Mouse (Mus musculus): Measurements from ENCODE around the gene Zmynd8. TPM values are rescaled to one million over a fixed set of nuclear protein-coding genes. Genes with fewer than 3 reads are reported as not detected.

Zmynd8 gene
- polyA plus RNA-seq, 1 experiment from 2014 or later = 60.0 TPM

GRCm38 (mm10) chr2:165883846-165884576 is 14.8 kb downstream of the Zmynd8 start:
- peak overlapping the region; percentile 98 for H3K27ac ChIP-seq
- no peak for DNase-seq (ENCODE audit: low spot score)
- H3K4me3 ChIP-seq = peak overlapping the region; percentile 51
- H3K27me3 ChIP-seq (ENCODE audit: insufficient read depth, poor library complexity, severe bottlenecking) = no peaks in the 10 kb centered on the region
- 26% methylated on average over 11 of the region's 11 CpGs for WGBS
- 0 out of 2 replicates have a peak, but pooled peaks cover 2% of the 10 kb centered on the region for H3K36me3 ChIP-seq
- H3K4me1 ChIP-seq (replicated peaks) = peaks cover 100% of the 10 kb centered on the region
- no peaks in the 10 kb centered on the region for H3K9me3 ChIP-seq

- Histone ChIP-seq H3K27ac (peak overlapping the region; percentile 98), H3K36me3 (0 out of 2 replicates have a peak, but pooled peaks cover 2% of the 10 kb centered on the region), H3K27me3 (ENCODE audit: insufficient read depth, poor library complexity, severe bottlenecking) (no peaks in the 10 kb centered on the region), H3K4me3 (peak overlapping the region; percentile 51), H3K4me1 (replicated peaks) (peaks cover 100% of the 10 kb centered on the region), H3K9me3 (no peaks in the 10 kb centered on the region)
- no peak for DNase-seq (ENCODE audit: low spot score)
- 35% methylated on average over 6 of the region's 6 CpGs for WGBS
Measured at GRCm38 (mm10) chr2:165883006-165883405, 15.8 kb downstream of the Zmynd8 start.

DNA sequence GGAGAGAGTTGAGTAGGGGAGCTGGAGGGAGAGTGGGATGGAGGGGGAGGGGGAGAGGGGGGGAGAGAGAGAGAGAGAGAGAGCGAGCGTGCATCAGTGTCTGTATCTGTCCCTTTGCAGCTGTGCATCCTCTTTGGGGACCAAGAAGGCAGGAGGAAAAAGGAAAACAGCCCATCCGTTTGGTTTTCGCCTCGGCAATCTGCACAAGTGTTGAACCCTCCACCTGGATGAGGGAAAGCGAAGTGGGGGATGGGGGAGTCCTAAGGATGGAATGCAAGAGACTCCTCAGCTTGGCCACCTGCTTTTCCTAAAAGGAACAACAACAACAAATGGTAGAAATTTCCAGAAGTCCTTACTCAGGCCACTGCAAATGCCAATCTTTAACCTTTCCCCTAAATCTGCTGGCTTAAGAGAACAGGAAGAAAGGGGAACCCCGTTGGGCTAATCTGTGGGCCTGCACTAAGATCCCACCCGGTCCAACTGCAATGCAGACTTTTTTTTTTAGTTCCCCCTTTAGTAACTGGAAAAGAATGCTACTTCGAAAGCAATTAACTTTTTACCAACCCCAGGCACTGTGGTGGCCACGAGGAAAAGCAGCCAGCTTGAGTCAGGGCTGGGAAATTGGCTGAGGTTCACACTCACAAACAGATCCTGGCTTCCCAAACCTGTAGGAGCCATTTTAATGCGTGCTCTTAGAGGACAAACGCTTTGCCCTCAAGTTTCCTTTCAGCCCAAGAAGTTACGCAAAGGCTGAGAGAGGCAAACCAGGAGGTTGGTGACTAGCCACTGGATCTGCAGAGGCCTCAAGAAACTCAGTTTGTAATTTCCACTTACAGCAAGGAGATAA is 17.0 kb downstream of the Zmynd8 start:
- H3K4me3 ChIP-seq = peak overlapping the region; percentile 51
- 15% methylated on average over 12 of the region's 13 CpGs for WGBS
- no peaks in the 10 kb centered on the region for H3K9me3 ChIP-seq

GRCm38 (mm10) chr2:165881220-165881584 is 17.6 kb downstream of the Zmynd8 start:
- 0% methylated on average over 3 of the region's 3 CpGs for WGBS
- Histone ChIP-seq H3K27ac (peak overlapping the region; percentile 98), H3K4me1 (replicated peaks) (peaks cover 100% of the 10 kb centered on the region), H3K27me3 (ENCODE audit: insufficient read depth, poor library complexity, severe bottlenecking) (no peaks in the 10 kb centered on the region), H3K9me3 (no peaks in the 10 kb centered on the region), H3K4me3 (peak overlapping the region; percentile 51), H3K36me3 (peaks cover 8% of the 10 kb centered on the region; the same call in 1 of the 2 replicates)
- no peak for DNase-seq (ENCODE audit: low spot score)

More for the DNA sequence above, 17.0 kb downstream of the Zmynd8 start:
- 0 out of 2 replicates have a peak, but pooled peaks cover 2% of the 10 kb centered on the region for H3K36me3 ChIP-seq
- H3K27ac ChIP-seq = peak overlapping the region; percentile 98
- DNase-seq (ENCODE audit: low spot score) = peak; percentile 56
- H3K27me3 ChIP-seq (ENCODE audit: insufficient read depth, poor library complexity, severe bottlenecking) = no peaks in the 10 kb centered on the region
- H3K4me1 ChIP-seq (replicated peaks) = peaks cover 100% of the 10 kb centered on the region

DNA sequence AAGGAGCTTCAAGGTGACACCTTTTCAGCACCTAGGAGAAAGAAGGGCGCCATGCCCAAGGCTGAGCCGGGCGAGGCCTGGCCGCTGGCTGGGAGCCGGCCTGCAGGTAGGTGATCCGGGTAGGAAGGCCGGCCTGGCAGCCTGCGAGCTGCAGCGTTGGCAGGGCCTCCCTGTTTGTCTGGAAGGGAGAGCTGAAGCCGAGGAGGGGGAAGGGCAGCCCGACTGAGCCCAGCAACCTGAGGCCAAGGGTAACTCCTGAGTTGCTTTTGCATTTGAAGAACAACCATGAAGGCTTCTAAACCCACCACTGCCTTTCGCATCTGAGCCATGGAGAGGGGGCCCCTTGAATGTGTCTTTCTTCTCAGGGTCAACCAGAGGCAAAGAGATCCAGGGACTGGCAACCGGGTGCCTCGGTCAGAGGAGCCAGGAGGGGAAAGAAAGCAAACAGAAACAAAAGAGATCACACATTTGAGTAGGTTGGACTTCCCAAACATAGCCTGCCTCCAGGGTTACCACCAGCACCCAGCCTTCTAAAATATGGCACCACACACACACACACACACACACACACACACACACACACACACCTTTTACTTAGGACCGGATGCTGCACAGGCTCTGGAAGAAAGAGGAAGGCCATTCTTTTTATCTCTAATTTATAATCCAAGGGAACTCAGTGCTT is 18.2 kb downstream of the Zmynd8 start:
- peak overlapping the region; percentile 98 for H3K27ac ChIP-seq
- peak; percentile 71 for DNase-seq (ENCODE audit: low spot score)
- peak overlapping the region; percentile 51 for H3K4me3 ChIP-seq
- no peaks in the 10 kb centered on the region for H3K9me3 ChIP-seq
- H3K27me3 ChIP-seq (ENCODE audit: insufficient read depth, poor library complexity, severe bottlenecking) = no peaks in the 10 kb centered on the region
- peaks cover 8% of the 10 kb centered on the region; the same call in 1 of the 2 replicates for H3K36me3 ChIP-seq
- H3K4me1 ChIP-seq (replicated peaks) = peaks cover 100% of the 10 kb centered on the region
- 7% methylated on average over 15 of the region's 15 CpGs for WGBS

- H3K4me3 ChIP-seq = peak overlapping the region; percentile 51
- H3K4me1 ChIP-seq (replicated peaks) = peaks cover 100% of the 10 kb centered on the region
- H3K27ac ChIP-seq = peak overlapping the region; percentile 98
- H3K9me3 ChIP-seq = no peaks in the 10 kb centered on the region
- 9% methylated on average over 16 of the region's 16 CpGs for WGBS
- peaks cover 16% of the 10 kb centered on the region for H3K36me3 ChIP-seq
- no peak for DNase-seq (ENCODE audit: low spot score)
- no peaks in the 10 kb centered on the region for H3K27me3 ChIP-seq (ENCODE audit: insufficient read depth, poor library complexity, severe bottlenecking)
Measured at GRCm38 (mm10) chr2:165879403-165880178, 19.2 kb downstream of the Zmynd8 start.

DNA sequence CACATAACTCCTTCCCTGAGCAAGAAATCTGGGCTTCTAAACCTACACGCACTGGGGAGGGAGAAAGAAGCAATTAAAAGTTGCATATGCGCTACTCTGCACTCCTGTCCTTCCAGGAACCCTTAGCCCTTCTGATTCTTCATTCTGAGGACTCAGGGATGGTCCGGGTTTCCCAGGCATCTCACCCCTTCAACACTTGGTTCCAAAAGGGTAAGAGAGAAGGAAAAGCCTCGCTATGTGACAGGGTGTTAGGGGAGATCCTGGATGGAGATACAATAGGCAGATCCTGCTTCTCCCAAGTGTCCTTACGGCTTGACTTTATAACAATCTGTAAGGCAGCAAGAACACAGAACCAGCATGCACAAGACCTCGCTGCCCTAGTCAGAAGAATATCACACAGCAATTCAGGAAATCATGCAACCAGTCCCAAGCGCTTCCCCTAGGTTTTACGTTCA is 19.9 kb downstream of the Zmynd8 start:
- Histone ChIP-seq H3K4me1 (replicated peaks) (peaks cover 100% of the 10 kb centered on the region), H3K4me3 (peak overlapping the region; percentile 51), H3K9me3 (no peaks in the 10 kb centered on the region), H3K27ac (peak overlapping the region; percentile 98), H3K36me3 (peaks cover 23% of the 10 kb centered on the region), H3K27me3 (ENCODE audit: insufficient read depth, poor library complexity, severe bottlenecking) (no peaks in the 10 kb centered on the region)
- WGBS = 28% methylated on average over 8 of the region's 8 CpGs
- DNase-seq (ENCODE audit: low spot score) = no peak

DNA sequence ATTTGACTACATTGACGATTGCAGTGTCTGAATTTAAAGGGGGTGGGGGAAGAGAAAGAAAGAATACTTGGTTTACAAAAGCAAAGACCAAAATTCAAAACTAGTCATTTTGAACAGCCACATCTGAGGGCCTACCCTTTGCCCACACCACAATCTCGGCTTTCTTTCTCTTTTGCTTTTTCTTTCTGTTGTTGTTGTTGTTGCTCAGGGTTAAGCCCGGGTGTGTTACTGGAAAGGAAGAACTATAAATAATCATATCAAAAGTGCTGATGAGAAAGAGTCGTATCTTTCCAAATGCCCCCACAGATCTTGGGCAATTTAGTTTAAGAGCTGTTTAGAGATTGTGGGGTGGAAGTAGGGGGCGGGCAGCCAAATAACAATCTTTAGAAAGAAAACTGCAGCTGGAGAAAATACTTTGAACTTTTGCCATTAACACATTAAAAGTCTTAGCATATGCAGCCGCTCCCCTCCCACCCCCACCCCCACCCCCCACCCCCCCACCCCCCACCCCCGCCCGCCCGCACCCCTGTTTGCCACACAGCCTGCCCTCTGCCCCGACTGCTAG is 20.7 kb downstream of the Zmynd8 start:
- Histone ChIP-seq H3K9me3 (no peaks in the 10 kb centered on the region), H3K36me3 (peaks cover 31% of the 10 kb centered on the region), H3K27ac (peak overlapping the region; percentile 98), H3K4me1 (replicated peaks) (peaks cover 100% of the 10 kb centered on the region), H3K27me3 (ENCODE audit: insufficient read depth, poor library complexity, severe bottlenecking) (no peaks in the 10 kb centered on the region), H3K4me3 (peak overlapping the region; percentile 51; the same call in 1 of the 2 replicates)
- WGBS = 16% methylated on average over 10 of the region's 10 CpGs
- DNase-seq (ENCODE audit: low spot score) = no peak

- Histone ChIP-seq H3K4me3 (peak overlapping the region; percentile 5; the same call in 1 of the 2 replicates), H3K36me3 (peaks cover 39% of the 10 kb centered on the region), H3K4me1 (replicated peaks) (peaks cover 92% of the 10 kb centered on the region), H3K27ac (peak overlapping the region; percentile 98), H3K9me3 (no peaks in the 10 kb centered on the region), H3K27me3 (ENCODE audit: insufficient read depth, poor library complexity, severe bottlenecking) (no peaks in the 10 kb centered on the region)
- DNase-seq (ENCODE audit: low spot score) = no peak
- 72% methylated on average over 4 of the region's 4 CpGs for WGBS
Measured at GRCm38 (mm10) chr2:165877180-165877579, 21.6 kb downstream of the Zmynd8 start.

DNA sequence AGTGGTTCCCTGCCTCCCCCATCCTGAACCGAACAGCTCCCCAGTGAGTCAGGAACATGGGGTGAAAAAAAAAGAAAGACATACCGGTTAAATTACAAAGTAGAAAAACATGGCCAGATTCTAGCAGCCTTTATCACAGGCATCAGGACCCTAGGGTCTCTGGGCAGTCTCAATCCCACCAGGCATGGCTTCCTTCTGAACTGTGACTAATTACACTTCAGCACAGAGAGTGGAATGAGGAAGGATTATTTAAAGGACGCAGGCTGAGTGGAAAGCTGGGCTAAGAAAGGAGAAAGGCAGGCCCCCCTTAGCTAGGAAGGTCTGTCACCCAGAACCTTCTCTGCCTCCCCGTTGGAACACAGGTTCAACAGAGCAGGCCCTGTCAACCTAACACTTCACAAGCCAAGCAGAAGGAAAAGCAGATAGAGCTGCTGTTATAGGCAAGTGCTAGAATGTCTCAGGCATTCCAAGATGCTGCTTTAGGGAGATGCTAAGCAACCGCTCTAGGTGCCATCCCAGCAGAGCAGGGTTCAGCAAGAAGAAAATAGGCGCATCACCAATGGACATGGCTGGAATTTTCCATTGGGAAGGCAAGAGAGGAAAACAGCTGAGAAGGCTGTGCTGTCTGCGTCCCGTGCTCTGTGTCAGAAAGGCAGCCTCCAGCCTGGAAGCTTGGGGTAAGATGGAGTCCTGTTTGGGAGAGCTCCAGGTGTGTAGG is 22.5 kb downstream of the Zmynd8 start:
- no peaks in the 10 kb centered on the region for H3K27me3 ChIP-seq (ENCODE audit: insufficient read depth, poor library complexity, severe bottlenecking)
- no peak overlapping the region for H3K4me3 ChIP-seq
- peaks cover 47% of the 10 kb centered on the region for H3K36me3 ChIP-seq
- peaks cover 85% of the 10 kb centered on the region for H3K4me1 ChIP-seq (replicated peaks)
- no peaks in the 10 kb centered on the region for H3K9me3 ChIP-seq
- peak overlapping the region; percentile 93 for H3K27ac ChIP-seq
- 33% methylated on average over 8 of the region's 8 CpGs for WGBS
- DNase-seq (ENCODE audit: low spot score) = no peak

DNA sequence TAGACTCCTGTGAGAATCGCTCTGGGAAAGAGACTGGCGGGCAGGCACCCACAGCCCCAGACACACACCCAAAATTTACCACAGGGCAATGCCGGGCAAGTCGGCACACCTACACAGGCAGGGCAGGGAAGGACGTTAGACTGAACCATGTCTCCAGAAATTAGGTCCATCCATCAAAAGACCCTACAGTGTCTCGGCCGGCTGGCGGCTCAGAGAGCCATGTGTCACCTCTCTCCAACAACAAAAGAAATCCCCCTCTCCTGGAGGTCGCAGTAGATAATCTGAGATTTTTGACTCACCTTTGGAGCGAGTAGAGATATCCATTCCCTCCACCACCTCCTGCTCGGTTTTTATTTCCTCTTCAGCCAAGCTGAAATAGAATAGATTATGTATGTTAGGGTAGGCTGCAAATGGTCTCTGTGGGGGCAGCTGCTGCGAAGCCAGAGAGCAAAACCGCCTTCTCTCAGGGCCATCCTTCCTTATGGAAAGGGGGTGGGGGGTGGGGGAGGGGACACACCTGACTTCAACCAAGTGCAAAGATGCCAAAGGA is 23.3 kb downstream of the Zmynd8 start:
- Histone ChIP-seq H3K36me3 (peaks cover 55% of the 10 kb centered on the region), H3K27ac (peak overlapping the region; percentile 93), H3K4me1 (replicated peaks) (peaks cover 78% of the 10 kb centered on the region), H3K27me3 (ENCODE audit: insufficient read depth, poor library complexity, severe bottlenecking) (no peaks in the 10 kb centered on the region), H3K4me3 (peak overlapping the region; percentile 34), H3K9me3 (no peaks in the 10 kb centered on the region)
- 25% methylated on average over 13 of the region's 13 CpGs for WGBS
- no peak for DNase-seq (ENCODE audit: low spot score)
